Mouse (Mus musculus) heart, embryonic 11.5 days (tissue): ENCODE results near the gene Lrrc8e. TPM values are rescaled to one million over a fixed set of nuclear protein-coding genes. Genes with fewer than 3 reads are reported as not detected.

Experiments
- ATAC-seq: fragments of 200-750 bp; cut with Nextera tagmentation; replicated peaks from 2 replicates; pipeline ENCODE4 v1.8.0; 2017; ENCODE audit warnings: moderate library complexity; ENCODE audit not compliant: insufficient number of reproducible peaks, low FRiP score, low TSS enrichment
- H3K27ac ChIP-seq: fragments of 300-500 bp; sonication (generic); 2 replicates; pipeline ENCODE4 v1.5.1; 2014; ENCODE audit warnings: mild to moderate bottlenecking, low read depth, low read length
- H3K27me3 ChIP-seq: fragments of 300-500 bp; sonication (generic); 2 replicates; pipeline ENCODE4 v1.6.1; 2014; ENCODE audit warnings: mild to moderate bottlenecking, low read length, mixed read lengths; ENCODE audit not compliant: control insufficient read depth, insufficient read depth
- H3K36me3 ChIP-seq: fragments of 300-500 bp; sonication (generic); 2 replicates; pipeline ENCODE4 v1.6.1; 2014; ENCODE audit warnings: mild to moderate bottlenecking, low read length, moderate library complexity, mixed read lengths; ENCODE audit not compliant: control insufficient read depth, insufficient read depth
- H3K4me1 ChIP-seq: fragments of 300-500 bp; sonication (generic); 2 replicates; pipeline ENCODE4 v1.6.1; 2014; ENCODE audit warnings: low read length; ENCODE audit not compliant: control insufficient read depth, insufficient read depth
- H3K4me2 ChIP-seq: fragments of 300-500 bp; sonication (generic); 2 replicates; pipeline ENCODE4 v1.6.1; 2014; ENCODE audit warnings: mild to moderate bottlenecking, moderate library complexity
- H3K4me3 ChIP-seq: fragments of 300-500 bp; sonication (generic); 2 replicates; pipeline ENCODE4 v1.5.1; 2014; ENCODE audit warnings: low read depth, low read length
- H3K9ac ChIP-seq: fragments of 300-500 bp; sonication (generic); 2 replicates; pipeline ENCODE4 v1.6.1; 2014; ENCODE audit warnings: mild to moderate bottlenecking, low read depth, low read length, moderate library complexity
- H3K9me3 ChIP-seq: fragments of 300-500 bp; sonication (generic); replicated peaks from 2 replicates; pipeline ENCODE4 v1.6.1; 2016; ENCODE audit warnings: low read length; ENCODE audit not compliant: control insufficient read depth
- WGBS: fragments of 180-500 bp; shearing (Covaris S2); extraction: QIAGEN DNeasy Blood & Tissue Kit; methylation state at CpG from one replicate; pipeline ENCODE4 v1.1.7; 2014; ENCODE audit not compliant: insufficient replicate concordance; 5-methylcytosine and 5-hydroxymethylcytosine counted together
- polyA plus RNA-seq: library from polyadenylated mRNA; unstranded; fragments of >200 nt; fragmentation: Nextera tagmentation; extraction: Ambion mirVana; gene quantifications from 2 replicates; pipeline ENCODE4 v1.2.1, GENCODE M21; 2014

Gene Lrrc8e
- polyA plus RNA-seq, 1 experiment from 2014 or later = 0.06 TPM

DNA sequence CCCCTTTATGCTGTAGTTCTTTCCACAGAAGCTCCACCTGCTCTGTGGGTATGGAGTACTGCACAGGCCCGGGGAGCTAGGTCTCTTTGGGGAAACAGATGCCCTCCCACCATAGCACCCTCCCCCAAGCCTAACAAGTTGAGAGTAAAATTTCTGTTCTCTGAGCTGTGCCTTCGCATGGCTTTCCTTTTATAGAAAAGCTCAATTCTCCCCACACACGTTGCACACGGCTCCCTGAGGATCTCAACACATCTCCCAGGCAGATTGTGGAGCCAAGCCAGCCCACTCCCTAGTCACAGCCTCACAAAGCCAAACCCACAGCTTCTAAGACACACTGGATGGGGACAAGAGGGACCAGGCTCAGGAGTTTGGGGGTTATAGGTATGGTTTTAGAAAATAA, 30.3 kb downstream of the Lrrc8e start:
- H3K27ac ChIP-seq = no peak overlapping the region
- H3K4me3 ChIP-seq = no peak overlapping the region
- H3K9me3 ChIP-seq = no peaks in the 10 kb centered on the region
- 63% methylated on average over 4 of the region's 4 CpGs for WGBS
- H3K4me1 ChIP-seq = peaks cover 18% of the 10 kb centered on the region
- no peak overlapping the region for H3K4me2 ChIP-seq
- ATAC-seq = no peak
- H3K27me3 ChIP-seq = no peaks in the 10 kb centered on the region
- H3K36me3 ChIP-seq = peaks cover 9% of the 10 kb centered on the region; the same call in 1 of the 2 replicates
- no peak overlapping the region for H3K9ac ChIP-seq

GRCm38 (mm10) chr8:4257350-4257749, 30.7 kb downstream of the Lrrc8e start:
- 73% methylated on average over 4 of the region's 4 CpGs for WGBS
- Histone ChIP-seq H3K36me3 (peaks cover 9% of the 10 kb centered on the region; the same call in 1 of the 2 replicates), H3K9ac (no peak overlapping the region)

GRCm38 (mm10) chr8:4258233-4258632, 31.6 kb downstream of the Lrrc8e start:
- peak overlapping the region; percentile 72 for H3K27ac ChIP-seq
- no peaks in the 10 kb centered on the region for H3K9me3 ChIP-seq
- 3% methylated on average over 35 of the region's 35 CpGs for WGBS
- peak overlapping the region; percentile 72 for H3K4me3 ChIP-seq
- H3K9ac ChIP-seq = peak overlapping the region; percentile 88
- peak; percentile 65 for ATAC-seq
- H3K27me3 ChIP-seq = no peaks in the 10 kb centered on the region
- peaks cover 18% of the 10 kb centered on the region for H3K4me1 ChIP-seq
- H3K4me2 ChIP-seq = peak overlapping the region; percentile 92
- peaks cover 11% of the 10 kb centered on the region; the same call in 1 of the 2 replicates for H3K36me3 ChIP-seq

More at GRCm38 (mm10) chr8:4257350-4257749, 30.7 kb downstream of the Lrrc8e start:
- Histone ChIP-seq H3K4me1 (peaks cover 18% of the 10 kb centered on the region), H3K27me3 (no peaks in the 10 kb centered on the region), H3K27ac (no peak overlapping the region), H3K4me2 (no peak overlapping the region), H3K9me3 (no peaks in the 10 kb centered on the region), H3K4me3 (no peak overlapping the region)
- no peak for ATAC-seq

DNA sequence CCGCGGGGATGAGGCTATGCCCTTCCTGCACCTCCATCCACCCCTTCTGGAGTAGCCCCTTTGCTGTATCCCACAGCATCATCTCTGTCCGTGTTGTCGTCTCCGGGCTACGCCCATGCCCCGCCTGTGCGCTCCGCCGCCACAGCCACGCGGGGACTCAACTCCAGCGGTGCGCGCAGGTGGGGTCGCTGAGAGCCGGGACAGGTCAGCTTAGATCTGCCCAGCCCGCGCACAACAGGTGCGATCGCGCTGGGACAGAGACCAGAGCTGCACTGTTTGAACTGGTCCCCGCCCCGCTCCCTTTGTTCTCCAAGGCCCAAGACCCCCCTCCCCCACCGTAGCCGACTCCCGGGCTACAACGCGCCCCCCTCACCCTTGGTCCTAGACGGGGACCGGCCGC, 32.1 kb downstream of the Lrrc8e start:
- WGBS = 0% methylated on average over 32 of the region's 32 CpGs
- ATAC-seq = peak; percentile 66
- H3K4me3 ChIP-seq = peak overlapping the region; percentile 72

DNA sequence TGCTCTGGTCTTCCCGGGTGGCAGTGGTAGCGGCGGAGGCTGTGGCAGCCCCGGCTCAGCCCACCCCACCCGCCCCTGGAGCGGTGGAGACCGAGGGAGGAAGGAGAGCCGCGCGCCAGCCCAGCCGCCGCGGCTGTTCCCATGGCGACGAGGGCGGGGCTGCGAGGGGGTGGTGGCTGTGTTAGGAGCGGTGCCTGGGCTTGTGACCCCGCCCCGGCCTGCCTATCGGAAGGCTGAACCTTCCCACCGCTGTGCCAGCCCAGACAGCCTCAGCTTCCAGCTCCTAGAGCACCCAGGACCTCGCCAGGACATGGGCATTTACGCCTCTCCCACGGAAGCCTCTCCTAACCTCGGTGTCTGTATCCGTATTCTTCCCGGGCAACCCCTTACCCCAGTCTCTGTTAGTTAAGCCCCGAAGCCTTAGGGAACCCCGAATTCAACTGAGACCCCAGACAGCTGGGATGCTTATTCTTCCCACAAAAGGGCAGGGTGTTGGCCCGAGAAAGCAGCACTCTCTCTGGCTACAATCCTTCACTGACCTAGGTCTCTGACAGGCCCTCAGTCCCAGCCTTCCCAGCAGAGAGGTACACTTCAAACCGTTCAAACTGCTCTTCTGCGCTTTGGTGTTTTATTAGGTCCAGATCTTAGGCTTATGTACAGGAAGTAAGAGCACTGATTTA, 32.6 kb downstream of the Lrrc8e start, which contains the start of gene Ctxn1:
Ctxn1 (minus strand) TSS at position 150 of the 680 bp plus-strand sequence.
- Histone ChIP-seq H3K27me3 (no peaks in the 10 kb centered on the region), H3K36me3 (peaks cover 11% of the 10 kb centered on the region; the same call in 1 of the 2 replicates), H3K27ac (peak within 1 kb of the TSS; percentile 72), H3K4me1 (peaks cover 10% of the 10 kb centered on the region; the same call in 1 of the 2 replicates), H3K9me3 (no peaks in the 10 kb centered on the region), H3K9ac (peak within 1 kb of the TSS; percentile 88), H3K4me3 (peak within 1 kb of the TSS; percentile 72), H3K4me2 (peak within 1 kb of the TSS; percentile 92)
- 5% methylated on average over 33 of the region's 33 CpGs for WGBS
- peak; percentile 92 for ATAC-seq

More for the DNA sequence above, 32.1 kb downstream of the Lrrc8e start:
- Histone ChIP-seq H3K4me1 (peaks cover 16% of the 10 kb centered on the region), H3K27me3 (no peaks in the 10 kb centered on the region), H3K36me3 (peaks cover 11% of the 10 kb centered on the region; the same call in 1 of the 2 replicates), H3K9me3 (no peaks in the 10 kb centered on the region), H3K9ac (peak overlapping the region; percentile 88), H3K27ac (peak overlapping the region; percentile 72), H3K4me2 (peak overlapping the region; percentile 92)

GRCm38 (mm10) chr8:4259805-4260170, 33.2 kb downstream of the Lrrc8e start:
- no peak for ATAC-seq
- Histone ChIP-seq H3K27ac (peak overlapping the region; percentile 72; the same call in 1 of the 2 replicates), H3K4me3 (no peak overlapping the region), H3K36me3 (peaks cover 11% of the 10 kb centered on the region; the same call in 1 of the 2 replicates), H3K4me1 (peaks cover 10% of the 10 kb centered on the region; the same call in 1 of the 2 replicates), H3K27me3 (no peaks in the 10 kb centered on the region), H3K4me2 (peak overlapping the region; percentile 92), H3K9ac (no peak overlapping the region), H3K9me3 (no peaks in the 10 kb centered on the region)
- WGBS = 92% methylated on average over 4 of the region's 4 CpGs

GRCm38 (mm10) chr8:4263105-4263791, 36.6 kb downstream of the Lrrc8e start:
- H3K4me1 ChIP-seq = peaks cover 7% of the 10 kb centered on the region; the same call in 1 of the 2 replicates
- H3K36me3 ChIP-seq = peaks cover 37% of the 10 kb centered on the region
- H3K27ac ChIP-seq = no peak overlapping the region
- H3K9ac ChIP-seq = no peak overlapping the region
- H3K27me3 ChIP-seq = no peaks in the 10 kb centered on the region
- 86% methylated on average over 8 of the region's 8 CpGs for WGBS
- H3K4me2 ChIP-seq = no peak overlapping the region
- no peak overlapping the region for H3K4me3 ChIP-seq
- no peak for ATAC-seq
- no peaks in the 10 kb centered on the region for H3K9me3 ChIP-seq

DNA sequence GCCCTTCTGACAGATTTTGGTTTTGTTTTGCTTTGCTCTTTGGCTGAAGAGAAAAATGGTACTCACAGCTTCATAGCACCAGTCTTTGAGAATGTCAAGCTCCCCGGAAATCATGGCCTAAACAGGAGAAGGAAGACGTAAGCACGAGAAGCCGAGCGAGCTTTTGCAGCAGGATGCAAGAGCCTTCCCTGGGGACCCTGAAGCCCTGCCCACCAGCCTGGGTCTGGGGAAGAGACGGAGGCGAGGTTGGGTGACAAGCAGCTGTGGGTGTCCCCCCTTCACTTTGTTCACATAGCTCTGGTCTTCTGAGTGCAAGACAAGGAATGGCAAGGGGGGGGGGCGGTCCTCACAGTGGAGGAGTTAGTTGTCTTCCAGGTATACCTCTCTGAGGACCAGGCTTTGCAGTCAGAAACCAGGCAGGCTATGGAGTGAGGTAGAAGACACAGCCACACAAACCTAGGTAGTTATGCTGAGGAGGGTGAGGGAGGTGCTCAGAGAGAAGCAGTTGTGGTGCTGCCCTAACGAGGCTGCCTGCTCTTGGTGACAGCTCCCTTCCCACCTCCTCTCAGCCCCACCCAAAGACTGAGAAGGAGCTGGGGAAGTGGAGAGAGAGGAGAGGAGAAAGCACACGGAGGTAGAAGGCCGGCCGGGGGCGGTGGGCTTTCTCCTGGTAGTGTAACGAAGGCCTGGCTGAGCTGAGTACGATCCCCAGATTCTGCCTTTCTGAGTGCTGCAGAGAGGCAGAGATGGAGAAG, 38.7 kb downstream of the Lrrc8e start:
- WGBS = 93% methylated on average over 15 of the region's 15 CpGs
- Histone ChIP-seq H3K4me1 (no peaks in the 10 kb centered on the region), H3K9me3 (no peaks in the 10 kb centered on the region), H3K27me3 (no peaks in the 10 kb centered on the region), H3K27ac (no peak overlapping the region), H3K36me3 (peaks cover 44% of the 10 kb centered on the region), H3K4me2 (no peak overlapping the region), H3K9ac (no peak overlapping the region), H3K4me3 (no peak overlapping the region)
- no peak for ATAC-seq
